Mouse (Mus musculus) cerebellum, adult 18-20 months (tissue): Measurements from ENCODE around the gene Ptprt.

Experiments used
- DNase-seq, 2 experiments: peaks; one replicate each; pipeline ENCODE4 v3.0.0; 2021

Gene Ptprt

DNA sequence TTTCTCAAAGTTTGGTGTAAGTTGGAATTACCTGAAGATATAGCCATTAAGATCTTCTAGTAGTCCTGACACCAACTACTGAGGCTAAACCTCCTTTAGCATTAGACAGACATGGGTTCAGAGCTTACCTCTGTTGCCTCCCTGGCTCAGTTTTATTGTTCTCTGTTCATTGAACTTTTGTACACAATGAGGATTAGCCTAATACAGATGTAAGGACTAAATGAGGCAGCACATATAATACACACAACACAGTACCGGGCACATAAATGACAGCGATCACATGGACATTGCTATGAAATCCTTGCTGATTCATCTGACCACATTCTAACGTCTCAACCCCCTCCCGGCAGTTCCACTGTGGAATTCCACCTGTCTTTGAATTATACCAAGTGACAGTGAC lies 1003.9 kb downstream of the Ptprt start:
- no peak for DNase-seq

DNA sequence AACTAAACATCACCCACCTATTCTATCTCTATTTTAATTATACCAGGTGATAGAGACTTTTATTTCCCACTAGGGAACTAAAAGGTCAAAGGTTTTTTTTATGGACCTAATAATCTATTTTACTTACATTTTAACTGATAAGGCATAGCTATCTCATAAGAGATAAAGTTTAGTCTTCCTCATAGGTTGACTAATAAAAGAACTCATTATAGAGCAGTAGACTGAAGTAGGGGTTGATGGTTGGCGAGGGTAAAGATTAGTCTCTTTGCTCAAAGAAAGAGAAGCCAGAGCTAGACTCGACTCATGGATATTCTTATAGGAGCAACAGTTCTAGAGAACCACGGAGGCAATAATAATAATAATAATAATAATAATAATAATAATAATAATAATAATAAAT lies 1004.3 kb downstream of the Ptprt start:
- DNase-seq: no peak

DNA sequence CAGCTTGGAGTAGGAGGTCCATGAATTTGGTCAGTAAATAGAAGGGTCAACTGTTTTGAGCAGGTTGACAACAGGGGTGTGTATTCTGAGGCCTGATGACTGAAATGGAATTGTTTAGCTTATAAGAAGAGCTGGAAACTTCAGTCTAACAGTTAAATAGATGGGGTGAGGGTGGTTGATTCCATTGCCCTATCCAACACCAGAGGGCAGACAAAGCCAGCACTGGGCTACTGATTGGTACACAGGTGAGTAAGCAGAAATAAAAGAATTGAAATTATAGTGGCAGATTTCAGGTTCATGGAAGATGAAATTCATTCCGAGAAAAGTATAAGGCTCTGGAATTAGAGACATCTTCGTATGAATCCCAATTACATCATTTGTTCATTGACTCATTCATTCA lies 1020.1 kb downstream of the Ptprt start:
- DNase-seq: peak; percentile 28 to 33

DNA sequence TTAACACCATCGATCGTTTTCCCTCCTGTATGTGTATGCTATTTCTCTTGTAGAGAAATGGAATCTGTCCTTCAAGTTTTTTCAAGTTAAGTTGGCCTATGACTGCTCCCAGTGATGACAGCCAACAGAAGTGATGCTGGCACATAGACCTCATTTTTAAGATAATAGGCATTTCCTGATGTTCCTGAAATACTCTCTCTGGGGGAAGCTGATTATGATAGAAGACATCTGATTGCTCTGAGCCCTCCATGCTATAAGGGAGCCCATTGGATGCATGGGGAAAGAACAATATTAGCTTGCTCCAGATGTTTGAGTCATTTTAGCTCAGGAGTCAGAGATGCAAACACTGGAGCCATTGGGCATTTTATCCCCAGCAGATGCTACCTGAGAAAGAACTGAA lies 1026.9 kb downstream of the Ptprt start:
- DNase-seq: no peak

DNA sequence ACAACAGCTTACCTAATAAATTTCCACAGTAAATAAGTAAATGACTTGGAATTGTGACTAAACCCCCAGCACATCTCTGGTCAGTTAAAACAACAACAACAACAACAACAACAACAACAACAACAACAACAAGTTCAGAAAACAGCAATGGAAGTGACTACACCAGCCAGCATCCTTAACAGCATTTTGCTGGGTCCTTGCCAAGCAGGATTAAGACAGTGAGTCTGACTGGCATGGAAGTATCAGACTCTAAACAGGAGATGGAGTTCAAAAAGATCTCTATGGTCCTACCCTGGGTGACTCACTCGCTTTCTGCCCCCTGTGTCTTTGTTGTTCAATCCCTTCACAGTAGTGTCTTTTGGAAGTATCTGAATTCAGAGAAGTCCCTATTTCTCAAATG lies 1035.1 kb downstream of the Ptprt start:
- peak in 1 of 2 experiments; percentile 4 for DNase-seq

DNA sequence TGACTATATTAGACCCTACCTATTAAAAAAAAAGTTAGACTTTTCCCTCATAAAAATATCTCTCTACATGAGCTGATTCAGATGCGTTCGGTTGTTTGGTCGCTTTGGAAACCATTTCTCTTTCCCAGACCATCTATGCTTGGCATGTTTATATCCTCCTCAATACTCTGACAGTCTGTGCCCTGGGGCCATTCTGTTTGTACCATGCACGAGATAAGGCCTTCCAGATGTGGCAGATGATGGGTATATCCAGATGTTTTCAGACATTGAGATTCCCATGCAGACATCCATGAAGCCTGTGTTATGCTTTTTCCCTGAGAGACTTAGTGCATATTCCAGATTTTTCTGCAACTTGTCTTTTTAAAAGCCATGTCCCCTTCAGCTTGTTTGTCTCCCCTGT lies 1052.5 kb downstream of the Ptprt start:
- no peak for DNase-seq

DNA sequence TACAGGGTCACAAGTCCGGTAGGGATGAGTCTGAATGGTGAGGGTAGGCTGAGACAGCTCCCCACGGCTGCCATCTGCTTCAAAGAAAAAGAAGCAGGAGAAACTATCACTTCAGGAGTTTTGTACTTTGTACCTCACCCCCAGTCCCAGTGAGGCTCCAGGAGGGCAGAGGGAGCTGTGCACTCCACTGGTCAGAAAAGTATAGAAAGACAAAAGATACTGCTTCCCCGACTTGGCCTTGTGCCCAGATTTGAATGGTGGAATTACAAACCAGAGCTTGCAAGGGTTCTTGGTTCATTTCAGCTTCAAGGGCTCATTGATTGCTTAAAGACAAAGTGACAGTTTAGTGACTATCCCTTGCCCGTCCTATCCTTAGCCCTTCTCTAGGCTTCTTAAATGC lies 1053.6 kb downstream of the Ptprt start:
- peak in 1 of 2 experiments; percentile 13 for DNase-seq

DNA sequence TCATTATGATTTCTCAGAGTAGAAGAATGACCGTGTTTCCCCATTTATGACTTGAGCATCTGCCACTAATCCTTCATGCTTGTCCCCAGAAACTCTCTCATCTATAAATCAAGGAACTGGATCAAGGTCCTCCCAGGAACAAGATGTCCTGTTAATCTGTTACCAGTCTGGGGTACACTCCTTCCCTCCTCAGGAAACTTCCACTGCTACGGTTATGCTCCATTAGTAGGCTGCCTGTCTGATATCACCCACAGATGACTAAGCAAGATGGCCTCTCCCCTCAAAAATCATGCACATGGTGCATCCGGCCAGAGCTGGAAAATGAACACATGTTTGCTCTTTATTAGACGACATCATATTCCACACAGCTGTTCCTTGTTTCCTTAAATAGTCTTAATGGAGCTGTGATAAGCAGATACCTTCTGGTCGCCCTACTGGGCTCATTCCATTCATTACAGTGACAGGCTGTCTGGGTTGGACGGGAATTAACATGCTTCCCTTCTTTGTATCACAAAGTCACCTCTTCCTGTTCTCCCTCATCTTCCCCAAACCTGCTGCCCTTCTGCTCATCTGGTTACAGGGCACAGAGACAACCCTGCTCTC lies 1060.6 kb downstream of the Ptprt start:
- no peak for DNase-seq

DNA sequence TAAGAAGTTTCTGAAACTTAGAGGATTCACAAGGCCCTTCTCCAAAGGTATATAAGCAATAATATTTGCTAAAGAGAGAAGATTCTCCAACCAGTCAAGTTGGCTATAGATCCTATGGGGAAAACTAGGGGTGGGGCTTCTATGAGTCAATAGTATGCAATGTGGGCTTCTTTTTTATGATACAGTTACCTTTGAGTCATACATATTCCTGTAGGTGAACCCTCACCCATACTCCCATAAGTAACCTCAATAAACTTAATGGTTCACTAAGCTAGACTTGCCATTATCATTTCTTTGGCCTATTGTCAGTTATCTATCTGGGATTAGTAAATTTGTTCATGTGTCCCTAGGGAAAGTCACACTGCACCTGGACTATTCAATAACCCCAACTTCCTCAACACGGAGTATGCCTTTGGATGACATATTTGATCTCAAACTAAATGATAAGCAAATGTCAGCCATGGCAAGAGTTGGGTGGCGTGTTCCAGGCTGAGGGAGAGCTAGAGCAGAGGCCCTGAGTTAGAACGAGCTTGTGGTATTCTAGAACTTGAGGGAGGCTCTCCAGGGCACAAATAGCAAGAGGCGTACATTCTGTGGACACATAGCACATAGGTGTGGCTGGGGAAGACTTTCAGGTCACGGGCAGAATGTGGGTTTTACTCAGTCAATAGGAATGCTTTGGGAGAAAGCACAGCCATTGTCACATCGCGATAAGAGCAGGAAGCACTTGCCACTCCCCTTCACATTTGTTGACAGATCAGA lies 1067.4 kb downstream of the Ptprt start:
- no peak for DNase-seq

DNA sequence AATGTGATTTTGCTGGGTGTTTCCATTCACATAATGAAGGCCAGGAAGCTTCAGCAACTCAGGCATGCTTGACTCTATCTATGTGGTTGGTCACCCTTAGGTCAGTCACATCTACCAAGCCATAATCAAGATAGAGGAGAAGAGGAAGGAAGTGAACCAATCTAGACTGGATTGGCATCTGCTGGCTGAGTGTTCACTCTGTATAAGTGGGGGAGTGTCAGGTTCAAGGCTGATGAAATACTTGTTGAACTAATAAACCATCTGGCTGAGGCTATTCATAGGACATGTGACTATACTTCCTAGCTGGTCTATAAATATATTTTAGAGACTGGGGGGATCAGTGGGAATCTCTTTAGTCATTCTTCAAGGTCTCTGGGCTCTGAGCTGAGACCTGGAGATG lies 1086.5 kb downstream of the Ptprt start:
- no peak for DNase-seq

DNA sequence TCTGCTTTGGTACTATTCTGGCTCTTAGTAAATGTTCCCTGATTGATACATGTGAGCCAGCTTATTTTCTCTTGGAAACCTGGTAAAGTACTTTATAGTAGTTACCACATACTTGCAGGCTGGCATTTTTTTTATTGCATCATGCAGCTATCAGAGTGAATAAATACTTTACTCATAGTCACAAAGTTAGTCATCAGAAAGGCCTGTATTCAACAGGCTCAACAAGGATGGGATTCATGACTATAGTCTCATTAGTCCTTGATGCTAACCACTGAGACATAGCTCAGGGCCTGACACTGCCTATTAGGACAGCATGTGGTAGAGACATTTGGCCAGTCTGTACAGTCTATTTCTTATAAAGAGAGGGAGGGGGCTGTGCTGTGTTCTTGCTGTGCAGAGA lies 1088.7 kb downstream of the Ptprt start:
- DNase-seq: no peak

DNA sequence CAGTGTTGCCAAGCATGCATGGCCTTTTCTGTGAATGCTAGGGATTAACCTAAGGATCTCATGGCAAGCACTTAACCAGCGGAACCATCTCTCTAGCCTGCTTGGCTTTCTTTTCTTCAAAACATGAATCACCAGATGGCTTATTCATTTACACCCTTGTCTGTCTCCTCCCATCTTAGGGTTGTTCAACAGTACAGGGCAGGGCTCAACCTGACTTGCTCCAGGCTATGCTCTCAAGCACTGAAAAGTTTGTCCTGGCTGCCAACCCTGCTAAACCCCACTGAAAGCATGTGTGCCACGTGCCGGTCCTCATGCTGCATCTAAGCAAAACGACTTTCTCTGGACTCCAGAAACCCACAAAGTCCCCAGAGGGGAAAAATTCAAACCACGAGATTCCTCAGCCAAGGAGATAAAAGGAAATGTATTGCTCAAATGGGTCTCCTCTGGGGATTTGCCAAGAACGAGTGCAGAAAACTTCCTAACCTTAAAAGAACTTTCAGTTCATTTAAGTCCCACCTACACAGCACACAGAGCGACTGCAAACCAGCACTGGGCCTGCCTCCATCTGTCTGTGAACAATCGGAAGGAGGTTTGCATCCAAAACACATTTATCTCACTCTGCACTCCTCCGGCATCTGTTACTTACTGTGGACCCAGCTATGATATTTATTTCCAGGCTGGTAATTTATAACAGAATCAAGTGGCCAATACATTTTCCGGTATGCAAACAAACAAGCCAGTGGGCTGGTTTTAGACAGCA lies 1090.5 kb downstream of the Ptprt start:
- no peak for DNase-seq

DNA sequence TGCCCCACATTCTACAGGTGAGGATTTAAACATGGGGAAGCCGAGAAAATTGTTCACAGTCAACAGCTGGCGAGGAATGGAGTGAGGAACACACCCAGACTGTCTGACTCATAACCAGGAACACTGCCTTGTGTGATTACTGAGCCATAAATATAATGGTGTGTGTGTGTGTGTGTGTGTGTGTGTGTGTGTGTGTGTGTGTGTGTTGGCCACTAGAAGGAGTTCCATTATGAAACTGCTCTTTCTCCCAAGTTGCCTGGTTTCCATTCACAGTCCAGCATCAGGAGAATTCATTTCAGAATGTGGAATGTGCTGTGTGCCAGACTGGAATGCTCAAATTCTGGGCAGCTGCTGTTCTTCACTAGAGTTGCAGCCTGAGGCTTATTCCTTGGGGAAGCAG lies 1099.4 kb downstream of the Ptprt start:
- no peak for DNase-seq

DNA sequence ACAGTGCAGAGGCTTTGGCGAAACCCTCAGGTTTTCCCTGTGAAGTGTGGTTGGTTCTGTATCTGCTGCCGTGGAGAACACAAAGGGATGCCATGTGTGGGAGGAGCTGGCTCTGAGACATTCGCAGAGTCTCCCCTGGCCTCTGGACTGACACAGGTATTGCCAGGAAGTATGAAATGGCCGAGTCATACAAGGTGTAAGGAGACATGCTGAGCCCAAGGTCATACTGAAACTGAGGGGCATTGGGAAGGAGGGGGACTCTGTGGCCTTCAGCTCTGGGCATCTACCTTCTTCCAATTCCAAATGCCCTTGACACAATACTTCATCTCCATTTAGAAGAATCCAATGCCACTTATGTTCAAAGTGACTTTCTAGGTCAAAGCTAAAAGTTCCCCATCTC lies 1103.1 kb downstream of the Ptprt start:
- DNase-seq: no peak

DNA sequence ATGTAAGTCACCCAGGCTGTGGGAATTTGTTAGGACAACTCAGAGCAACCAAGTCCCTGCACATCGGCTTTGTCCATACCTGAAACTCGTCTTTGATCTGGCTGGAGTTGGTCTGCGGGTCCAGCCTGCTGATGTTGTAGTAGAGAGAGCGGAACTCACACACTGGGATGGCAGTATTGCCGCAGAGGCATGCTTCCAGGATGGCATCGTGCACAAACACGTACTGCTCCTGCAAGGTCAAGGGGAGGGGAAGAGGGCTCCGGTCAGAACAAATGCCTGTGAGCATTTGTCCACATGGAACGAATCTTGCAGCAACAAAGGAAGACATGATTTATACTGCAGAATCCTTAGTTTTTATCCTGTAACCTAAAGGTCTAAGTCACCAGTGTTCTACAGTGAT lies 1107.3 kb downstream of the Ptprt start:
- DNase-seq: no peak

DNA sequence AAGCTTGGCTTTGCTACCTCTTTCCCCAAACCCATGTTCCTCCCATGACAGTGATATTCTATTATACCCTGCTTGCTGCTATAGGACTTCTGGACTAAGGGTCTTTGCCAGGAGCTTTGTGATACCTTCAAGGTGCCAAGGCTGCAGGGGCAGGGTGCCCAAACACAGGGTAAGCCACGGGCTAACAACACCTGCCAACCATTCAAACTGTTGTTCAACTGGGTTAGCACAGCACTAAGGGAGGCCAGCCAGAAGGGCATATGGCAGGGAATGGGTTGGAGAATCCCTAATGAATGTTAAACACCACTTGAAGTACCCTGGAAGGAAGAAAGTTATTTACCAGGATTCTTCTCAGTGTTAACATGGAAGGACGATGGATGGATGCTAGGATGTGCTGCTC lies 1108.9 kb downstream of the Ptprt start:
- peak; percentile 61 to 65 for DNase-seq

DNA sequence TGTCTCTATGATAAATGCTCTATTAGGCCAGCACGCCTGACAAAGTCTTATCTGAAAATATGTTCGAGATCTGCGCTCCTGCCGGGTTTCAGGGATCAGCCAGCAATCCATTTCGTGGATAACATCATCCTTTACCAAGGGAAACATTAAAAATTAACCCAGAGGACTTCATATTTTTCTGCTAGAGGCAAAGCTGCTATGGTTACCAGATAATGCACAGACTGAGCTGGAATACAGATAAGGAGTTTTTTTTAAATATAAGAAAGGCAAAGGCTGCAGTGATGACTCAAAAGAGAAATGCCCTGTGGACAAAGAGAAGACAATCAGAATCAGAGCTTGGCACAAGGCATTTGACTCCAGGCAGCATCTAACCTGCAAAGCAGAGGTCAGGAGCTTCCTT lies 1111.4 kb downstream of the Ptprt start:
- DNase-seq: no peak

DNA sequence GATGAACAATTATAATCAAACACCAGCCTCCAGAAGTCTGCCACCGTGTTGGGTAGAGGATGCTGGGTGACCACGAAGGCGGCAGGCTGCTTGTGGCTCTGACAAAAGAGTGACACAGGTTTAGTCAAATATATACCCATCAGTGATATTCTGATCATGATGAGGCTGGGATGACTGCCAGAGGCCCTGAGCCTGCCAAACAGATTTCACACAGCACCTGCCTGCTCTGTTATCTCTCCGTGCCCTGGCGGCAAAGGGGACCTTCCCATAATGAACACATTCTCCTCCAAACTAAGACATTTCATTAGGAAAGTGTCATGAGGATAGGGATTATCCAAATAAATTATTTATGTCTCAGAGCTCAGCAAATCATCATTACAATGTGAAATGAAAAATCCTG lies 1113.6 kb downstream of the Ptprt start:
- DNase-seq: peak; percentile 54 to 62

DNA sequence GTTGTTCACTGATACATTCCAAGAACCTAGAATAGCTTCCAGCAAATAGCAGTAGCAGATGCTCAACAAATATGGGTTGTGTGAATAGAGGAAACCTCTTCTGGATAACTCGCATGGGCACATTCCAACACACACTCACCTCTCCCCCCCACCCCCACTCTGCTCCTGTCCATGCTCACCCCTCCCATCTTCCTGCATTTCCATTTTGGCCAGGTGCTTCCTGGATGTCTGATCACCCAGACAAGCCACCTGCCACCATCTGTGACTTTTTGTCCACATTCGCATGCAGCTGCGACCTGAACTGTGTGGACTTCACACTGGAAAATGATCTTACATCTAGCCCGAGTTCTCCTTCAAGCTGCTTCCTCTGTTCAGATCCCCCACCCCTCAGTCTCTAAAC lies 1115.5 kb downstream of the Ptprt start:
- DNase-seq: peak in 1 of 2 experiments; percentile 30

DNA sequence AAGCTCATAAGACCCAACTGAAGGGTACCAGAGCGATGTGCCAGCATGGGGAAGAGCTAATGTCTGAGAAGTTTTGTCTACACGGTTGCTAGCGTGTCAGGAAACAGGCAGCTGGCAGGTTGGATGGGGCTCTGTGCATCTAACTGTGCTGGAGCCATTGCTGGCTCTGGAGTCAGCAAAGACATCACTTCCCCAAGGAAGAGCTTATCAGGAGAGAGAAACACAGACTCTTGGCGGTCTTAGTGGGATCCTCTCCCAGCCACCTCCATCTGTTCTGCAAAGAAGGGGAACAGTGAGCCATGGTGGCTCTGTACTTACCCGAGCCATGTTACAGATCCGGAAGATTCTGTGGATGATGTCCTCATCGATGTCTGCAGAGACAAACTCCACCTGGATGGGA lies 1126.8 kb downstream of the Ptprt start:
- peak in 1 of 2 experiments; percentile 13 for DNase-seq

DNA sequence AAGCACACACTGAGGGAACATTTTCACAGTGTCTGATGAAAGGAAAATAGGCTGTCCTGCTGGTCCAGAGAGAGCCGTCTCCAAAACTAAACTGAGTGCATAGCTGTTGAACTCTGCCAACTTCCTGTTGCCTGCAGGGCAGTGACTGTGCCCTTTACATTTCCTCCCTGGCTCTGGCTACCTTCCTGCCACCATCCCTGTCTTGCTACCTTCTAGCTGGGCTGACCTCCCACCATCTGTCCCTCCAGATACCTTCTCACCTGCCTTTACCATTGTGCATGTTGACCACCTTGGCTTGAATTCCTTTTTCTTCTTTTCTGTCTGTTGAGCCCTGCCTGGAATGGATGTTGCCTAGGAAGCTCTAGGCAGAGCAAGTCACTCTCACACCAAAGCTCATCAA lies 1133.8 kb downstream of the Ptprt start:
- peak; percentile 63 to 67 for DNase-seq

DNA sequence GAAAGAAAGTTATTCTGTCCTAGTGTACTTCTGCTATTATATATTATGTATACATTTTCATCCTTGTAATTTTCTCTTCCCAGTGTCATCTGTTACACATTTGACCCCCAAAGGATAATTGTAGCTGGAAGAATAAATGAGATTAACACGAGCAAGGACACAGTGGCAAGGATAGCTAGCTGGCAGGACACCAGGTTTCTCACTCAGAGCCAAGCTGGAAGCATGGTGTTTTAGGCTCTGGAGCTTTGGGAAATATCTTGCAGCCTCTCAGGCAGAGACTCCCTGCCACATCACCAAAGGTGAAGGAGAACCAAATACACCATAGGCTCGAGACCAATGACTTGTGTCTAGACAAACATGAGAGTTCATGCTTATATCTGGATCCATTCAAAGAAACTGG lies 1141.3 kb downstream of the Ptprt start:
- DNase-seq: peak; percentile 17 to 42

DNA sequence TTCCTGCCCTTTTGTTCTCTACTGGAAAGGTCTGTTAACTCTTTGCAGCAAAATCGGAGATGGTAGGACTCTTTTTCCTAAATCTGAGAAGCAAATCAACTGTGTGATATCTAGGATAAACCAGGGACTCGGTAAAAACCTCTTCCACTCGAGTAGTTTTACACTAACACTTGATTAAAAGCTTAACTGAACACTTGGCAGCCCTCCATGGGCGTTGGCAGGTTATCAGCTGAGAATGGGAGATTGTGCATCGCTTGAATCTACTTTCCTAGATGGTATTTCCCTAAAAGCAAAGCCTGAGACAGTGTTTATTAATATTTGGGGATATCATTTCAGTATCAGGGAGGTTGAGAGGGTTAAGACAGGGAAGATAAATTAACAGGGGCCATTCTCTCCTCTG lies 1144.0 kb downstream of the Ptprt start:
- DNase-seq: peak; percentile 81 to 89

DNA sequence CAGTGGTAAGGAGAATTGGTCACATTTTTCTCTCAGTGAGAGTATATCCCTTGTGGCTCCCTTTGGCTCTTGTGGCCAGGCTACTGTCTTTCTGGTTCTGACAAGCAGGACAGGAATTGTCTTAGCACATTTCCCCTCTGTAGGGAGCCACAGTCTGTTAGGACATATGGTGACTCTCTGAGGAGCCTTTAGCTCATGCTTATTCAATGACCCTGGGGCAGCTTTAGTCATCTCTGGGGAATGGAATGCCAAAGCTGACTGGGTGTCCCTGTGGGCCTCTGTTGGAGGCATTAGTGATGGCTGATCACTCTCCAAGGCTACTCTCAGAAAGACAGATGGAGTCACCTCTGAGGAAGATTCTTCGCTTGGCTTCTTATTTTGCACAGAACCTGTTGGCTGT lies 1147.7 kb downstream of the Ptprt start:
- DNase-seq: peak; percentile 76 to 85
